Mouse (Mus musculus) mammary gland, adult 2 months (tissue): Measurements from ENCODE around the gene Gm21858. TPM values are rescaled to one million over a fixed set of nuclear protein-coding genes. Genes with fewer than 3 reads are reported as not detected.

Source experiments
- polyA plus RNA-seq: library from polyadenylated mRNA; depleted of rRNA; stranded (reverse); fragments of >200 nt; gene quantifications from 2 replicates; pipeline ENCODE4 v1.2.3, GENCODE M21; 2012; ENCODE audit warnings: low replicate concordance; rRNA removed

Gene Gm21858
- polyA plus RNA-seq = not detected in 2 replicates

DNA sequence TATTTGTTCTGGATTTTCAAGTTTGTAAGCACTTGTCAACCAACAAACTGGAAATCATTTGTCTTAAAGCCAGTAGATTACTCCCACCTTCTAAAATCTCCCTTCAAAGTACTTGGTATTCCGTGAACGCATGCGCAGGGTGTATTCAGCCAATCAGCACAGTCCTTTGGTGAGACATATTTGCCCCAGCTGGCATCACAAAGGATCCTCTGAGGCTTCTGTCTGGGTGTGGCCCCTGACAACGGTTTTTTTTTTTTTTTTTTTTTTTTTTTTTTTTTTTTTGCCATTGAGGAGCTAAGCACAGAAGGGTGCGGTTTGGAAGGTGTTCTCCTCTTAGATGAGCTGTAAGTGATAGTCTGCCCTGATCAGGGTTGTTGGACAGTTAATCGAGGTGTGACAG, at the start of gene Gm21858:
Gene Gm21858 (plus strand): TSS at position 301 of the 400 bp plus-strand sequence.

